Mouse (Mus musculus): ENCODE measurements around the gene Kcnc3.

Gene Kcnc3

GRCm38 (mm10) chr7:44628402-44629034 lies 38.1 kb downstream of the Kcnc3 start:
- peak; percentile 84 for DNase-seq

GRCm38 (mm10) chr7:44630437-44630836 lies 40.0 kb downstream of the Kcnc3 start:
- peak; percentile 77 for DNase-seq

GRCm38 (mm10) chr7:44632676-44633075 lies 42.2 kb downstream of the Kcnc3 start:
- no peak for DNase-seq

DNA sequence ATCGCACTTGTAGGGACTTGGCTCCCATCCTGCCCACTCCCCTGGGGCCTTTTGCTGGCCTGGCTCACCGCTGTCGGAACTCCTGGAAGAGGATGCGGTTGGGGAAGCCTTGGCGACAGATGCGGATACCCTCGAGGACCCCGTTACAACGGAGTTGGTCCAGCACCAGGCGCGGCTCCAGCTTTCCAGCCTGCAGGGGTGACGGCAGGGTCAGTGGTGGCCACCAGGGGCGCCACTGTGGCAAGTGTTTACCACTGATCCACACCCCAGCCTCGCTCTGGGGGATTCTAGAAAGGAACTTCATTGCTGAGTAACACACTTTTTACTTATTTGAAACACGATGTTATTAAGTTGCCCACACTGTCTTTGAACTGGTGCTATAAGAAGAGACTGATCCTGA lies 42.9 kb downstream of the Kcnc3 start:
- DNase-seq = no peak

GRCm38 (mm10) chr7:44636684-44637083 lies 46.2 kb downstream of the Kcnc3 start:
- DNase-seq = no peak

DNA sequence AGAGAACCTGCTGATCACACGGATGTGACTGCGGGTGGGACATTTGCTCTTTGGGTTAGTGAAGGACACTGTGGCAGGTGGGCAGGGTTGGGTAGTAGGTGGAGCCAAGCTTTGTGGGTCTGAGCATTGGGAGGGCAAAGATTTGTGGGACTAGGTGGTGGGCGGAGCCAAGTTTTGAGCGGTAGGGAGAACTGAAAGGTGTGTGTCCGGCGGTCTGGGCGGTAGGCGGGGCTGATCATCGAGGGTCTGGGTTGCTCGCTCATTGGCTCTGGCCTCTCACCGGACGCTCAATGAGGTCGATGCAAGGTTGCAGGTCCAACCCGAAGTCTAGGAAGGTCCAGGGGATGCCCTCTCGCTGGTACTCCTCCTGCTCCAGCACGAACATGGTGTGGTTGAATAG lies 48.2 kb downstream of the Kcnc3 start:
- no peak for DNase-seq

DNA sequence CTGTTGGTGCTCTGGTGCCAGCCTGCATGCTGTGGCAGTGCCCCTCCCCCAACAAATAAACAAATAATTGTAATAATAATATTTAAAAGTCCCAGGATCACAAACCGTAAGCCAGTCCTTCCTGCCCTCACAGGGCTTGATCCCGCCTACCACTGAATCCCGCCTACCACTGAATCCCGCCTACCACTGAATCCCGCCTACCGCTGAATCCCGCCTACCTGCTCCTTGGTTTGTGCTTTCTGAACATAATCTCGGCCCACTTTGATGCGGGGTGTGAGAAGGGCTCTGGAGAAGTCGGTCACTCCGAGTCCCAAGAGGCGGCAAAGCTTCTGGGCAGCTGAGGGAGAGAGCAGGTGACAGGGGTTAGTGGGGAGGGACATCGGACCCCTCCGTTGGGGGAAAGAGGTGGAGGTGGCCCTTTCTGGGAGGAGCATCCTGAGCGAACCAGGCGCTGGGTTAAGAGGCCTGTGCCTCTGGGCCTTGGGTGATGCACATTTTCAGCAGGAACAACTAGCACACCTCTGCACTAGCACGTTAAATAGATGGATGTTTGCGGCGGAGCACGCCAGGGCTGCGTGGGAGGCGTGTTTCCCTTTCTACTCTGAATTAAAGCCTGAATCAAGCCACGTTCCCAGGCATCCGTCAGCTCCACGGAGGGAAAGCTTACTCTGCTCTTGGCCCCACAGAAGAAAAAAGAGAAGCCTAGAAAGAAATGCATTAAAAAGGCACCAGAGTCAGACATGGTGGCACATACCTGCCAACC lies 50.6 kb downstream of the Kcnc3 start:
- no peak for DNase-seq

- no peak for DNase-seq
These were observed 51.4 kb downstream of the Kcnc3 start for GRCm38 (mm10) chr7:44641887-44642286.

GRCm38 (mm10) chr7:44645256-44645655 lies 54.8 kb downstream of the Kcnc3 start:
- no peak for DNase-seq

DNA sequence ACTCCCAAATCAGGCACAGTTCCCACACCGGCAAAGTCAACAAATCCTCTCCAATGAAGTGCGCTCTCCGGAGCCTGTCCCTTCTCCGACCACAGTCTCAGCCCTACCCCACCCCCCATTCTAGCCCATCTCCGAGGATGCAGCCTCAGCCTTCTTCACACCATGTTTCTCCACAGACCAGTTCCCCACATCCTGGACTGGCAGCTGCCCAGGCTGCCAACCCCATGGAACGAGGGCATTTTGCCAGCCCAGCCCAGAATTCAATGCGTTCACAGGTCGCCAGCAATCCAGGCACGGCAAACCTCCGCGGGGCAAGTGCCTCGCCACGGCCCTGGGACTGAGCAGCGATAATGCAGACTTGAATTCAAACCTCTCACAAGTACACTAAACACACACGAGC lies 55.5 kb downstream of the Kcnc3 start:
- peak; percentile 90 for DNase-seq

GRCm38 (mm10) chr7:44647042-44647724 lies 56.7 kb downstream of the Kcnc3 start:
- DNase-seq = no peak

- peak; percentile 96 for DNase-seq
These were observed 57.3 kb downstream of the Kcnc3 start for GRCm38 (mm10) chr7:44647729-44648128.

GRCm38 (mm10) chr7:44649094-44649610 lies 58.7 kb downstream of the Kcnc3 start:
- DNase-seq = no peak

DNA sequence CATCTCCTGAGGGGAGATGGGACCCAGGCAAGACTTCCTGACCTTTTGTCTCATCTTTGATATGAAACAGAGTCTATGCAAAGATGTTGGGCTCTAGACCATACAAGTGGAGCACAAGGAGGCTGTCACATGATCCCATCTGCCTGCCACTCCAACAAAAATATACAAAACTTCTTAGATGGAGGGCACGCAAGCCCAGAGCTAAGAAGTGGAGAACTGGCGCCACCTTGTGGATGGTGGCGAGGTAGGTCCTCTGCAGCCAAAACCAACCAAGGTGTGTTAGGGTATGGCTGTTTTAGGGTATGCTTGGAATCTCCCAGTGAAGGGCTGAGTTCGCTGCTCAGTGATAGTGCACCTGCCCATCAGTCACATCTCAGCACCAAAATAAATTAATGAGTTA lies 59.5 kb downstream of the Kcnc3 start:
- peak; percentile 82 for DNase-seq

- DNase-seq = peak; percentile 87
These were observed 61.0 kb downstream of the Kcnc3 start for GRCm38 (mm10) chr7:44651416-44651815.

DNA sequence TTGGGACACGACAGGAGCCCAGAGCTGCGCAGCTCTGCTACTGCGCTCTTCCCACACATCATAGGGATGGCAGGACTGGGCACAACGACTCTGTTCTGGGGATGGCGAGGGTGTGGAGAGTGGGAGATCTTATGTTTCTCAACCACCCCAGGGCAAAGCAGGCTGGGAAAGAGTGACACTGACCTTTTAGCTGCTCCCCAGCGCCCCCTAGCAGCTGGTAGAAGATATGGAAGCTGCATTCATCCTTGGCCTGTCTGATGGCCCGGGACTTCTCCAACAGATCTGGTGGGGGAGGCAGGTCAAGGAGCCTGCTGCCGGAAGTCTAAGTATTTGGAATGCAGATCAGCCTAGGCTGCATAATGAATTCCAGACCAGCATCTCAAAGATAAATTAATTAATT lies 63.3 kb downstream of the Kcnc3 start:
- DNase-seq = no peak
